Mouse (Mus musculus) stomach, postnatal 0 days (tissue): ENCODE measurements around the gene Cltb. TPM values are rescaled to one million over a fixed set of nuclear protein-coding genes. Genes with fewer than 3 reads are reported as not detected.
A peak's percentile ranks its signal among the peaks of the same experiment; 100 is the strongest.

Experiments used
- ATAC-seq: fragments of 200-750 bp; cut with Nextera tagmentation; 2 replicates; pipeline ENCODE4 v1.8.0; 2017; ENCODE audit not compliant: low FRiP score, low TSS enrichment
- DNase-seq: peaks from one replicate; pipeline ENCODE4 v3.0.0-alpha.2; 2016; ENCODE audit warnings: low spot score
- H3K27ac ChIP-seq: fragments of 300-500 bp; sonication (generic); replicated peaks from 2 replicates; pipeline ENCODE4 v1.5.1; 2014; ENCODE audit warnings: mild to moderate bottlenecking, control low read depth
- H3K27me3 ChIP-seq: fragments of 300-500 bp; sonication (generic); 2 replicates; pipeline ENCODE4 v1.6.1; 2014; ENCODE audit warnings: low read length; ENCODE audit not compliant: control insufficient read depth, insufficient read depth
- H3K36me3 ChIP-seq: fragments of 300-500 bp; sonication (generic); 2 replicates; pipeline ENCODE4 v1.6.1; 2014; ENCODE audit warnings: low read length, mixed read lengths; ENCODE audit not compliant: control insufficient read depth, insufficient read depth
- H3K4me1 ChIP-seq: fragments of 300-500 bp; sonication (generic); replicated peaks from 2 replicates; pipeline ENCODE4 v1.6.1; 2014; ENCODE audit warnings: antibody characterized with exemption; ENCODE audit not compliant: control insufficient read depth, insufficient read depth
- H3K4me2 ChIP-seq: fragments of 300-500 bp; sonication (generic); replicated peaks from 2 replicates; pipeline ENCODE4 v1.6.1; 2014; ENCODE audit warnings: low read depth, mild to moderate bottlenecking, control low read depth, moderate library complexity
- H3K4me3 ChIP-seq: fragments of 300-500 bp; sonication (generic); 2 replicates; pipeline ENCODE4 v1.5.1; 2014; ENCODE audit warnings: low read depth, low read length, control low read depth
- H3K9ac ChIP-seq: fragments of 300-500 bp; sonication (generic); 2 replicates; pipeline ENCODE4 v1.6.1; 2014; ENCODE audit warnings: mild to moderate bottlenecking, low read length, control low read depth, mixed read lengths
- H3K9me3 ChIP-seq: fragments of 300-500 bp; sonication (generic); 2 replicates; pipeline ENCODE4 v1.6.1; 2016; ENCODE audit warnings: low read length; ENCODE audit not compliant: control insufficient read depth
- CTCF ChIP-seq: IDR thresholded peaks from 2 replicates; pipeline ENCODE4 v1.5.1; 2016; ENCODE audit warnings: antibody characterized with exemption, low read depth, mild to moderate bottlenecking, moderate library complexity
- EP300 ChIP-seq: optimal IDR thresholded peaks from 2 replicates; pipeline ENCODE3; 2016; ENCODE audit warnings: antibody characterized with exemption
- WGBS: fragments of 180-500 bp; shearing (Covaris S2); extraction: QIAGEN DNeasy Blood & Tissue Kit; methylation state at CpG from one replicate; pipeline ENCODE4 v1.1.7; 2014; 5-methylcytosine and 5-hydroxymethylcytosine counted together
- polyA plus RNA-seq: library from polyadenylated mRNA; unstranded; fragments of >200 nt; fragmentation: Nextera tagmentation; extraction: Ambion mirVana; gene quantifications from 2 replicates; pipeline ENCODE4 v1.2.1, GENCODE M21; 2015

Gene Cltb
- polyA plus RNA-seq, 1 experiment from 2014 or later: 160 TPM

DNA sequence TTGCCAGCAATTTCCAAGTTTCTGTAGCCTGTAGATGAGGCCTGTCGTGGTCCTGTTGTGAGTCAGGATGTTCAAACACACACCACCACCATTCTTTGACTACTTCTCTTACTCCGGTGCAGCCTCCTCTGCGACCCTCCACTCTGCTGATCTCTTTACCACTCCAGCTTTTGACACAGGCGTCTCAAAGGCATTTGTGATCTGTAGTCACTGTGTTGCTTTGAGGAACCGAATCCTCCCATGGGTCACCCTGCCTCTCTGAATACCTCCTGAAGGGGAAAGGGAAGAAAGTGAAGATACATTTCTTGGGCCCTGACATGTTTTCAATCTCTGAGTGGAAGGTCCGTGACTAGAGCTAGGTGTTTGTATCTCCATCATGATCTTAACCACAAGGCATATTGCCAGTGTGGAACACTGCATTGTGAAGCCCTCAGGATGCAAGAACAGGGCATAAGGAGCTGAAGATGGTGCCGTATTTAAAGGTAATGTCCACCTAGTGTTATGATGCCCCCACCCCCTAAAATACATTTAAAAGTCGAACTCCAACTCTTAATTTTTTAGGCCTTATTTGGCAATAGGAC, 19.3 kb downstream of the Cltb start:
- Histone ChIP-seq H3K4me1 (no peaks in the 10 kb centered on the region), H3K4me2 (no peak overlapping the region), H3K36me3 (no peaks in the 10 kb centered on the region), H3K27ac (no peak overlapping the region), H3K9ac (no peak overlapping the region), H3K9me3 (no peaks in the 10 kb centered on the region), H3K4me3 (no peak overlapping the region), H3K27me3 (no peaks in the 10 kb centered on the region)
- TF ChIP-seq EP300 (no peak), CTCF (no peak)
- ATAC-seq (no peak), DNase-seq (no peak)
- 87% methylated on average over 8 of the region's 8 CpGs for WGBS

DNA sequence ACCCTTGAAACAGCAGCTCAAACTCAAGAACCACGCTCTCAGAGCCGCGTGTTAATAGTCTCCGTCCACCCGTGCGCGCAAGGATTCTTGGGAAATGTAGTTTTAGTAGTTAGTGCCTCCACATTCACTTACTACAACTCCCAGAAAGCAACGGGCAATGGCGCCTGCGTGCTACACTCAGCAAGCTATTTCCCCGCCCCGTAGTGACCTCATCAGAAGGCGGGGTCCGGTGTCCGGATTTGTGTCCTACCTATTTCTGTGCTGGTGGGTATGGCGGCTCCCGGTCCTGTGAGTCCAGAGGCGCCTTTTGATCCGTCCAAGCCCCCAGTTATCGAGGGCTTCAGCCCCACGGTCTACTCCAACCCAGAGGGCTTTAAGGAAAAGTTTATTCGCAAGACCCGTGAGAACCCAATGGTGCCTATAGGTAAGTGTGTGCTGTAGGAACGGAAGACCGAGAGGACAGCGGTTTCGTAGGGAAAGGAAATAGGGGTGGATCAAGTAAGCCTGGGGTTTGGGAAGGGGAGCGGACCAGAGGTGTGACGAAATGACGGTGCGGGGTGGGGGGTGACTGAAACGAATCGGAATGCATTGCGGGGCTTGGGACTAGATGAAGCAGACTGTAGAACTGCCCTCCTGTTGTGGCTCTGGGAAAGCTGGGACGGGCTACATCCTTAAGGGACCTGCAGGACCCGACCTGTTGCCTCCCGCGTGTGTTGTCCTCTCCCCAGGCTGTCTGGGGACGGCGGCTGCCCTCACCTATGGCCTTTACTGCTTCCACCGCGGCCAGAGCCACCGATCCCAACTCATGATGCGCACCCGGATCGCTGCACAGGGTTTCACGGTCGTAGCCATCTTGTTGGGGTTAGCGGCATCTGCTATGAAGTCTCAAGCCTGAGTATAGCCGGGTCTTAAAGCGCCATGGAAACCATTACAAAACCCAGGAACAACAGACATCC, 20.9 kb downstream of the Cltb start, which contains the start of the genes Nop16 and Higd2a:
Gene Nop16 (minus strand): TSS at position 95 of the 956 bp plus-strand sequence.
Gene Higd2a (plus strand): TSS at position 212 of the 956 bp plus-strand sequence.
- Histone ChIP-seq H3K4me3 (peak within 1 kb of the TSS; percentile 76), H3K27me3 (no peaks in the 10 kb centered on the region), H3K4me1 (no peaks in the 10 kb centered on the region), H3K27ac (peak within 1 kb of the TSS; percentile 92), H3K9me3 (no peaks in the 10 kb centered on the region), H3K9ac (peak within 1 kb of the TSS; percentile 88), H3K4me2 (peak within 1 kb of the TSS; percentile 79), H3K36me3 (peaks cover 5% of the 10 kb centered on the region; the same call in 1 of the 2 replicates)
- WGBS: under 1% methylated on average over 49 of the region's 51 CpGs
- peak; percentile 97 for ATAC-seq
- TF ChIP-seq CTCF (no peak), EP300 (no peak)
- DNase-seq: peak; percentile 99

DNA sequence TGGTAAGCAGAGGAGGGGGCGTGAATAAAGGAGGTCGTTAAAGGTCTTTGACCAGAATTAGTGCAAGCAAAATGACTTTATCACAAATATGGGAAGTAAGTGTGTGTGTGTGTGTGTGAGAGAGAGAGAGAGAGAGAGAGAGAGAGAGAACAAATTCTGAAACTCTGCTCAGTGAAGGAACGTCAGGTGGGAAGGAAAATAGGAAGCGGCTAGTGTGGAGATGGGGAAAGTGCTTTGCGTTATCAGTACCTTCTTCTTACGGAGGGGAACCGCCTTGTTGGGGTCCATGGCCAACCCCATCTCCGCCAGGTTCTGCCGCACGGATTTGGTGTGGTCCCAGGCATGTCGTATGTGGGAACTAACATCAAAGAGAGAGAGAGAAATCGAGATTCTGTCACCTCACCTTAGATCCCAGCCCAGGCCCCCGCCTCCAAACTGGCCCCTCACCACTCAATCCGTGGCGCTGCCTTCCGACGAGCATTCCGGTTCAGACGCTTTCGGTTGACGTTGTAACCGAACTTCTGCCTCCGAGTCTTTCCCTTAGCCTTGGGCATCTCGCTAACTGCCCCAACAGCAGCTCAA, 21.6 kb downstream of the Cltb start:
- 1% methylated on average over 24 of the region's 24 CpGs for WGBS
- DNase-seq (no peak), ATAC-seq (no peak)
- Histone ChIP-seq H3K9ac (peak overlapping the region; percentile 60), H3K27me3 (no peaks in the 10 kb centered on the region), H3K27ac (0 out of 2 replicates have a peak overlapping the region, but pooled peaks have one; percentile 64), H3K4me3 (peak overlapping the region; percentile 76), H3K4me1 (no peaks in the 10 kb centered on the region), H3K36me3 (peaks cover 9% of the 10 kb centered on the region; the same call in 1 of the 2 replicates), H3K4me2 (peak overlapping the region; percentile 76), H3K9me3 (no peaks in the 10 kb centered on the region)
- TF ChIP-seq EP300 (no peak), CTCF (no peak)

DNA sequence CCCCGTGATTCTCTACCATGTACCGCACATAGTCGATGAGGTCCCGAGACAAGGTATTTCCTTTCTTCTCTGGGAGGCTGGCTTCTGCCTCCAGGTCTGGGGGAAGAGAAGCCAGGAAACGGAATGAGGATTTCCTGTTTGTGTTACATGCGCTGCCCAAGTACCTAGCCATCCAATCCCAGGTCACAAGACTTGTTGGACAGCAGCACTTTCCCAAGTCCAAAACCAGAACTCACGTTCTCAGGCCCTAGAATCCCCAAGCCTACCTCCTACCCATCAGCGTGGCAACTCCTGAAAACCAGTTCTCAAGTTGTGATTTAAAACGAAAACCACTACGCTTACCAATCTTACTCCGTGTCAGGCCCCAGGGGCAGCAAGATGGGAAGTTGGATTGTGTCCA, 25.3 kb downstream of the Cltb start:
- Histone ChIP-seq H3K9ac (no peak overlapping the region), H3K9me3 (no peaks in the 10 kb centered on the region), H3K4me2 (no peak overlapping the region), H3K4me1 (no peaks in the 10 kb centered on the region), H3K27ac (no peak overlapping the region), H3K4me3 (no peak overlapping the region), H3K36me3 (peaks cover 14% of the 10 kb centered on the region), H3K27me3 (no peaks in the 10 kb centered on the region)
- no peak for TF ChIP-seq CTCF
- TF ChIP-seq EP300: no peak
- 87% methylated on average over 11 of the region's 11 CpGs for WGBS
- no peak for DNase-seq
- no peak for ATAC-seq

DNA sequence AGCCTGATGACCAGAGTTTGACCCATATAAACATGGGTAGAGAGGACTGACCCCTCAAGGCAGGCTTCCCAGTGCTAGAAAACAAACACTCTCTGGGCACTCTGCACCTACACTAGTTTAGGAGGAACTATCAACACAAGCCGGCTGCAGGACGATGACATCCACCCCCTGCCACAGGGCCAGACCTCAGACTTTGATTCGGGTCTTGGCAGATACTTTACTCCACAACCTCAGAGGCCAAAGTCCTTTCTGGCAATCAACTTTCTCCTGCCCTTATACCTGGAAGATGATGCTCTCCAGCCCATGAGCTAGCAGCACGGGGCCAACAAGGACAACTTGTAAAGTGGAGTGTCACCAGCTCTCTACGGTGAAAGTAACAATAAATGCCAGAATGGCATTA, 28.3 kb downstream of the Cltb start:
- 70% methylated on average over 5 of the region's 5 CpGs for WGBS
- no peak overlapping the region for H3K9ac ChIP-seq
- no peak for TF ChIP-seq CTCF
- TF ChIP-seq EP300: no peak
- peak overlapping the region; percentile 35 for H3K27ac ChIP-seq
- H3K4me2 ChIP-seq: no peak overlapping the region
- DNase-seq: no peak
- ATAC-seq: no peak; the same call in 1 of the 2 replicates
- no peaks in the 10 kb centered on the region for H3K27me3 ChIP-seq
- no peaks in the 10 kb centered on the region for H3K4me1 ChIP-seq
- H3K36me3 ChIP-seq: peaks cover 14% of the 10 kb centered on the region
- H3K9me3 ChIP-seq: no peaks in the 10 kb centered on the region
- no peak overlapping the region for H3K4me3 ChIP-seq
